Mouse (Mus musculus) brain, embryonic 14.5 days (tissue): ENCODE measurements at regions not wholly inside any gene's neighbourhood (a gene's known extent, or its start where the extent isn't known, plus 50 kb on each side); places are given as distances from the start of the nearest gene placed in this dataset.

ENCODE experiments used
- CTCF ChIP-seq: fragments of 200-500 bp; IDR thresholded peaks from 2 replicates; pipeline ENCODE4 v1.5.1; 2012; ENCODE audit warnings: inconsistent platforms, mild to moderate bottlenecking, moderate library complexity, borderline replicate concordance; ENCODE audit not compliant: insufficient read depth, insufficient read length; ENCODE audit errors: extremely low read depth
- POLR2A ChIP-seq: fragments of 200-500 bp; IDR thresholded peaks from 2 replicates; pipeline ENCODE4 v1.6.1; 2012; ENCODE audit warnings: mild to moderate bottlenecking, inconsistent platforms, borderline replicate concordance; ENCODE audit not compliant: poor library complexity, insufficient read depth, insufficient read length, severe bottlenecking; ENCODE audit errors: extremely low read depth

- TF ChIP-seq POLR2A, result no peak
- no peak for TF ChIP-seq CTCF
These were observed 219.5 kb downstream of the Fscb start for GRCm38 (mm10) chr12:64255016-64255415.
